Mouse (Mus musculus) left cerebral cortex, postnatal 14 days (tissue): ENCODE data around the gene Gdpd4. TPM values are rescaled to one million over a fixed set of nuclear protein-coding genes. Genes with fewer than 3 reads are reported as not detected.

Source experiments
- DNase-seq, 2 experiments: peaks; one replicate each; pipeline ENCODE4 v3.0.0; 2021 to 2022; ENCODE audit warnings: low spot score in 2 of 2, mixed read lengths in 1 of 2
- intact Hi-C: fragments of 180-260 bp; cut with DNase I; formaldehyde crosslinking; loops from one replicate; pipeline ENCODE4 v1.15.1; 2025
- long read RNA-seq, 2 experiments: library from polyadenylated mRNA; stranded (forward); transcript quantifications; one replicate each; pipeline ENCODE4 v2.0.0; 2021
- total RNA-seq, 2 experiments: library from RNA; stranded (reverse); gene quantifications; 2 replicates each; pipeline ENCODE4 v1.2.3; 2021

Gdpd4 gene
- total RNA-seq, result under 1 TPM; 0.15 to 0.17 TPM
- long read RNA-seq, experiment 1, result 0 reads
- long read RNA-seq, experiment 2, result 0 reads

DNA sequence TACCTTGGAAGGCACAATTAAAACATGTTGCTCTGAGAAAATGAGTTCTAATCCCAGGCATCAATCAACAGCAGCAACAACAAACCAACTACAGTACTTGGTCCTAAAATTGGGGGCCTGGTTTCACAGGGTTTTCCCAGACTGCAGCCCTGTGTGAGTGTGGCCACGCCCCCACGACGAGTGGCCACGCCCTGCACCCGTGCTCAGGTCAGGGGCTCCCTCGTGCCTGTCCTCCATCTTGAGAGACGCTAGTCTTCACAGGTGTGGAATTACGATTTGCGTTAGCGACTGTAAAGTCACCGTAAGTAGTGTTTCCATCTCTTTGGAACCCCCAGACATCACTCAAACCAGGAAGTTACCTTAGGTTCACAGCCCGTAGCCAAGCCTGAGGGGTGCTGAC is at the start of gene Gdpd4:
Gdpd4 (plus strand) TSS at position 214 of the 400 bp plus-strand sequence.
- intact Hi-C loops, result no loop called here
- DNase-seq, result no peak

GRCm38 (mm10) chr7:97872396-97872795 is 47.4 kb upstream of the Gdpd4 start:
- intact Hi-C loops, result no loop called here
- DNase-seq, result peak in 1 of 2 experiments; percentile 16

DNA sequence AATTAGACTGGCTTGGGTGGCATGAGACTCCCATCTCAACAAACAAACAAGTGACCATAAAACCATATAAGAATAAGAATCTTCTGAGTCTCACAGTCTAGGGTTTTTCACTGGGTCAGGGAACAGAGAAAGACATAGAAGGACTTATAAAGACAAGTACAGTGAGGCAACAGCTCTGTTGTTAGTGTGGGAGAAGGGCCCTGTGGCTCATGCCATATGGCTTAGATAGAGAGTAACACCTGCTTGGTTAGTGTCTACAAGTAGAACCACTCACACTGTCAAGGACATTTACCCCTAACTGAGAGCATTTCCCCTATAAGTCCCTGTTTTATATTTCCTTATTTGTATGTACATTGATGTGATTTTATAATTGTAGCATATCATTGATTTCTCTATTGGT is 46.4 kb upstream of the Gdpd4 start:
- intact Hi-C loops, result no loop called here
- DNase-seq, result no peak

GRCm38 (mm10) chr7:97877846-97878538 is 41.8 kb upstream of the Gdpd4 start:
- no peak for DNase-seq
- intact Hi-C loops, result no loop called here

- intact Hi-C loops, result no loop called here
- DNase-seq, result peak in 1 of 2 experiments; percentile 30
These were observed 8.1 kb upstream of the Gdpd4 start for GRCm38 (mm10) chr7:97911646-97912045.

GRCm38 (mm10) chr7:97914833-97915516 is 4.8 kb upstream of the Gdpd4 start:
- peak; percentile 20 to 38 for DNase-seq
- intact Hi-C loops, result no loop called here

DNA sequence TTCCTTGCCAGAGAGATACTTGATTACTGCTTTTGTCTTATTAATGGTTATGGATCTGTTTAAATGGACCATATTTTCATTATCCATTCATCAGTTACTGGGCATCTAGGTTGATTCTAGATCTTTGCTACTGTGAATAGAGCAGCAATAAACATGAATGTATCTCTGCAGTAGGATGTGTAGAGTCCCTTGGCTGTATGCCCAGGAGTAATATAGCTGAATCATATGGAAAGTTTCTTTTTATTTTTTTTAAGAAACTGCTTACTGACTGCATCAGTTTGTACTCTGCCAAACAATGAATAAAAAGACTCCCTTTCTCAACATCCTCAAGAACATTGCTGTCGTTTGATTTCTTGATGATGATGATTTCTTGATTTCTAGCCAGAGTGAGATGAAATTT is 6.1 kb downstream of the Gdpd4 start:
- DNase-seq, result peak in 1 of 2 experiments; percentile 51
- intact Hi-C loops, result no loop called here

- DNase-seq, result no peak
- intact Hi-C loops, result no loop called here
These were observed 7.2 kb downstream of the Gdpd4 start for GRCm38 (mm10) chr7:97926978-97927377.

DNA sequence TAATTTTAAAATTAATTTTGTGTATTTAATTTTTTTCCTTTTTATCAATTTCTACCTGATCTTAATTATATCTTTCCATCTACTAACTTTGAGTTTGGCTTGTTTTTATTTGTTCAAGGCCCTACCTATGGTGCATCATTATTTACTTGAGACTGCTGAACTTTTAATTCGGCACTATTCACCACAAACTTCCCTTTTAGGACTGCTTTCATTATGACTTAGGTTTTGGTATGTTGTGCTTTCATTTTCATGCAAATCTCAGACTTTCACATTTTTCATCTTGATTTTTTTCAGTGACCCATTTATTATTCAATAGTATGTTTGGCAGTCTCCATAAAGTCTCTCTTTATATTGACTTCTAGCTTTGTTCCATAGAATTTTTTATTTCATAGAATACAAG is 24.7 kb downstream of the Gdpd4 start:
- no peak for DNase-seq
- intact Hi-C loops, result no loop called here

DNA sequence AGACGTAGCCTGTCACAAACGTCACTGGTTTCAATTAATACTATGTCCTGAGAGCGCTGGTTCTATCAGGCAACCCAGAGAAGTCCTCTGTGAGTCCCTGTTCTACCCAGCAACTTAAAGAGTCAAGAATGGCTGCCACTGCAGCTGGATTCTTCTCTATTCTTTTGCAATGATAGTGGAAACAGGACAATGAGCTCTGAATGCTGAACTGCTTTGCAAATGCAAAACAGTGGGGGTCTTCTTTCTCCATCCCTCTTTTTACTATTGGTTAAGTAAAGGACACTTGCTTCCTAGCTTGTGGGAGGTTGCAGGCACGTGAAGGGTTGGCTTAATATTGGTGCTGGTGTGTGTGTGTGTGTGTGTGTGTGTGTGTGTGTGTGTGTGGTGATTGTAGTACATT is 52.7 kb downstream of the Gdpd4 start:
- DNase-seq, result no peak
- intact Hi-C loops, result loop anchor here (10.0 kb wide), 1 partner anchor 128 kb away; no protein-coding TSS in a partner anchor

- intact Hi-C loops, result loop anchor here (1.0 to 10.0 kb wide), 2 partner anchors 133 to 232 kb away; no protein-coding TSS in a partner anchor
- peak; percentile 73 to 80 for DNase-seq
These were observed 57.7 kb downstream of the Gdpd4 start for GRCm38 (mm10) chr7:97977463-97977862.

DNA sequence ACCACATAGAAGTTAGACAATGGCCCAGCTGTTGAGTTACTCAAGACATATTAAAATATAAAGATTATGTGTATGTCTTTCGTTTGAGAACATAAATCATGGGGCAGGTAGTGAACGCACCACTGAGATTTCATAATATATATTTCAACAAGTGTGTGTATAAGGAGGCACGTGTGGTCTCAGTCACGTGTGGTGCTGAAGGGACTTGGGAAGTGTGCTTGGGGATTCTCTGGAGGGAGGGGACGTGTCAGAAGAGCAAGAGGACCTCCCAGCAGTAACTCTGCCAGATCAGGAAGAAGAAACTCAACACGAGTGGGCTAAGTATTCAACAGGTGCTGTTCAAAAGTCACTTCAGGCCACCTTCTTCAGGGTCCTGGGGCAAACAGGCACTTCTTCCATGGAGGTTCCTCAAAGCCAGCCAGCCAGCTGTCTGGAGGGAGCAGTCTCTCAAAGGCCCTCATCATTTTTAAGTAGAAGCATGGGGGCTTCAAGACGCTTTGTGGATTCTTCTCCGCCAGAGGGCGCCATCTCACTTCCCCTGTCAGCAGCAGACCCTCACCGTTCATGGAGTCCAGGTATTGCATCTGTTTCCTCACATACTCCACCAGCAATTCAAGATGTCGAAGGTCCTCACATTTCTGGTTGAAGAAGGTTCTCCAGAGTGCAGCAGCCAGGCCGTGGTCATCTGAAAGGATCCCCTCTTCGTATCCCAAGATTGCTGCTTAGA is 64.5 kb downstream of the Gdpd4 start:
- intact Hi-C loops, result no loop called here
- peak in 1 of 2 experiments; percentile 14 for DNase-seq

- DNase-seq, result no peak
- intact Hi-C loops, result no loop called here
These were observed 82.9 kb downstream of the Gdpd4 start for GRCm38 (mm10) chr7:98002617-98003016.

DNA sequence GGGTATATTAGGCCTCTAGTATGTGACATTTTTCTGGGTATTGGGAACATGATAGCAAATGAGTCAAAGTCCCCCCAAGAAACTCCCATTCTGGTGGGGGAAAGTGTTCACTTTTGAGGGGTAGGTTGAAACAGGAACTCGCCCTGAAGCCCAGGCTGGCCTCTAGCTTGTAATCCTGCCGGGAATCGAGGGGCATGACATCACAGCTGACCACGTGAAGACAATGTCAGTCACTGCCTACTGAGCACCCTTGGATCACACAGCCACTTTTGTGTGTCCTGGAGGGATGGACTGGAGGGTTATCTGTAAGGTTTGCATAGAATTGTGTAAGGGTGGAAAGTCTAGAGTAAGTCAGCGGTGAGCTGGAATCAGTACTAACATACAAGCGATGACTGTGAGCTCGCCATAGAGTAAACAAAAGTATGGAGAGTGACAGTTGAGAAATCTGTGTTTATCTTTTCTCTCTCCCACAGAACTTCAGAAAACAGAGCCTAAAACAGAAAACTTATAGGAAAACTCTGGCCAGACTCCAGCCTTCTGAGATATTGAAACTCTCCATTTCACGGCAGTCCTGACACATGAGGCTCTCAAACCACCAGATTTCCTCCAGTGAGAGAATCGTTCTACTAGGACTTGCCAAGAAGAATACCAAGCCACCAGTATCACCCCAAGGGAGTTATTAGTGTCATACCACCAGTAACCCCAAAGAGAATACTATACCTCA is 128.5 kb downstream of the Gdpd4 start:
- intact Hi-C loops, result no loop called here
- no peak for DNase-seq

DNA sequence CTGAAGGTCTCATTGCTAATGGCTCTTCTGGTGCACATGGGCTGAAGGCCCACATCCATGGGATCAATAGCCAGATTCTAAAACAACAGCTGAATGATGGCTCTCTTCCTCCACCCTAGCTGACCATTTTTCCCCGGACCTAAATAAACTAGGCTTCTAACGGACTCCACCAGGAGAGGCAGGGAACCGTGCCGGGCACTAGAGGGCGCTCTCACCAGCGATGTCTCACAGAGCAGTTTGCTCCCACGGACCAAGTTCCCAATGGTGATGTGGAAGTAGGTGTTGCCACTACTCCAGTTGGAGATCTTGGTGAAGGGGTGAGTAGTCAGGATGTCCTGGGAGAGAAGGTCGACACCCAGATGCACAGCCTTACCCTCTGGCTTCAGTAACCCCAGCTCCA is 132.2 kb downstream of the Gdpd4 start:
- peak; percentile 34 to 40 for DNase-seq
- intact Hi-C loops, result no loop called here

- intact Hi-C loops, result no loop called here
- no peak for DNase-seq
These were observed 134.7 kb downstream of the Gdpd4 start for GRCm38 (mm10) chr7:98054461-98054860.

GRCm38 (mm10) chr7:98054942-98055341 is 135.2 kb downstream of the Gdpd4 start:
- intact Hi-C loops, result no loop called here
- DNase-seq, result no peak

DNA sequence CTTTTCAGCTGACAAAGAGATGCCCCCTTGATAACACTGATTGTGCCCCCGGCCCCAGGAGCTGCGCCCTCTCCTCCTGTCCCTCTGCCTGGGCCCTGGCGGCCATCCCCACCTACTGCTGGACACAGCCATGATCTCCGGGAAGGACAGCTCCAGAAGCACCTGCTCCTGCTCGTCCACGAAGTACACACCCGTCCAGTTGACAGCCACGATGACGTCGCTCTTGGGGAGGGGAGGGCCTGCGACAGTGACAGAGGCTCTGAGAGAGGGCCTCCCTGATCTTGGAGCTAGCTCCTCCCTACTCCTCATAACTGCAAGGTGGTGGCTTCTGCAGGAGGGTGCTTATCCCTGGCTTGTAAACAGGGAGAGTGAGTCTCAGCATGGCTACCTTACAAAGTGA is 146.5 kb downstream of the Gdpd4 start:
- intact Hi-C loops, result no loop called here
- DNase-seq, result no peak

DNA sequence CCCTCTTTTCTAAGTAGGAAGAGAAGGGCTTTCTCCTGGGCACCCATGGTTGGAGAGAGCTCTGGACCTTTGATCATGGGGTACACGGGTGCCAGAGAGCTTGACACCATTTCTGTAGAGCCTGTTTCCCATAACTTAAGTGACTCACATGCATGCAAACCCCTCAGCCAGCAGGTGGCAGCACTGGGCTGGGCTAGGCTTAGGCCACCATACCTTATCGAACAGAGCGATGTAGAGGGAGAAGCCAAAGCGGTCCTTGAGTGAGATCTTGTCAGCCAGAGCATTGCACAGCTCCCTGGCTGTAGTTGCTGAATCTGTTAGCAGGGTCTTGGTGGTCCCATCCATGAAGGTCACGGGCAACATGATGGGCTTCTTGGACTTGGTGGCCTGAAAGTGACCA is 151.9 kb downstream of the Gdpd4 start:
- peak; percentile 63 to 77 for DNase-seq
- intact Hi-C loops, result loop anchor here (5.0 kb wide), 1 partner anchor 46 kb away; the partner anchor contains the start of gene Myo7a

GRCm38 (mm10) chr7:98077453-98077852 is 157.7 kb downstream of the Gdpd4 start:
- DNase-seq, result no peak
- intact Hi-C loops, result no loop called here
